Mouse (Mus musculus) left cerebral cortex, adult 2 months (tissue): ENCODE results near the gene Ddah1. TPM values are rescaled to one million over a fixed set of nuclear protein-coding genes. Genes with fewer than 3 reads are reported as not detected.
A peak's percentile ranks its signal among the peaks of the same experiment; 100 is the strongest.

Experiments
- DNase-seq, 2 experiments: peaks; one replicate each; pipeline ENCODE4 v3.0.0; 2021 to 2022; ENCODE audit warnings: low spot score in 2 of 2, mixed read lengths in 1 of 2; ENCODE audit errors: extremely low spot score in 1 of 2
- H3K27ac ChIP-seq: fragments of 200-600 bp; 2 replicates; pipeline ENCODE4 v1.8.1; 2022
- H3K4me3 ChIP-seq: fragments of 200-600 bp; 2 replicates; pipeline ENCODE4 v1.8.1; 2022
- CTCF ChIP-seq: fragments of 200-600 bp; IDR thresholded peaks from 2 replicates; pipeline ENCODE4 v1.8.1; 2022; ENCODE audit warnings: antibody characterized with exemption, mild to moderate bottlenecking, moderate library complexity
- intact Hi-C: fragments of 180-260 bp; cut with DNase I; formaldehyde crosslinking; loops from one replicate; pipeline ENCODE4 v1.15.1; 2025
- long read RNA-seq, 2 experiments: library from polyadenylated mRNA; stranded (forward); transcript quantifications; one replicate each; pipeline ENCODE4 v2.0.0; 2021; ENCODE audit warnings: borderline mapping rate in 2 of 2
- total RNA-seq, 2 experiments: library from RNA; stranded (reverse); gene quantifications; 2 replicates each; pipeline ENCODE4 v1.2.3; 2021

Ddah1 gene
- total RNA-seq = 10 to 100 TPM; 57.1 to 59.7 TPM
- long read RNA-seq, experiment 1, transcript Ddah1-201 (6 exons, 3,764 nt) = major isoform, 136 of 158 reads
- long read RNA-seq, experiment 1, partial matches to known transcripts = 13 of 158 reads
- long read RNA-seq, experiment 1, other reads (novel, unspliced or antisense) = 9 of 158 reads
- long read RNA-seq, experiment 2, transcript Ddah1-201 (6 exons, 3,764 nt) = major isoform, 114 of 123 reads
- long read RNA-seq, experiment 2, partial matches to known transcripts = 4 of 123 reads
- long read RNA-seq, experiment 2, other reads (novel, unspliced or antisense) = 5 of 123 reads

DNA sequence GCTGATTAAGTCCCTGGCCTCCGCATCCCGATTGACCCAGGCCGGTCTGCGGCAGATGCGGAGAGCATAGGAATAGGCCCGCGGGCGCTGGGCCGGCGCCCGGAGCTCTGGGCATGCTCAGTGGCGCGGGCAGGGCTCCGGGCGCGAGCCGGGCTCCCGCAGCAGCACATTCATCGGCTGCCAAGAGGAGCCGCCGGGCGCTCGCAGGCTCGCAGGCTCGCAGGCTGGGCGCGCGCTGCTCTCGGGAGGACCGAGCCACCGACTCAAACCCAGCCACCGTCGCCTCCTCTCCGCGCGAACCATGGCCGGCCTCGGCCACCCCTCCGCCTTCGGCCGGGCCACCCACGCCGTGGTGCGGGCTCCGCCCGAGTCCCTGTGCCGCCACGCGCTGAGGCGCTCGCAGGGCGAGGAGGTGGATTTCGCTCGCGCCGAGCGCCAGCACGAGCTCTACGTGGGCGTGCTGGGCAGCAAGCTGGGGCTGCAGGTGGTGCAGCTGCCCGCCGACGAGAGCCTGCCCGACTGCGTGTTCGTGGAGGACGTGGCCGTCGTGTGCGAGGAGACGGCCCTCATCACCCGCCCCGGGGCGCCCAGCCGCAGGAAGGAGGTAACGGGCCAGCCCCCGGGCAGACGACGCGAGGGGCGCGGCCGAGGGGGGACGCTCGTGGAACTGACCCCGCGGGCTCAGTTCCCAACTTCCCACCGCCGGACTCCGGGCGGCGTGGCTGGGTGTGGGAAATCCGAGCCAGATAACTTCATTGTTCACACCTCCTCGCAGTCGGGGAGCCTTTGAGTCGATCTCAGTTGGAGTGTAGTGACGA, at the start of gene Ddah1:
Gene Ddah1, plus strand, starts transcription at position 115 of the 818 bp plus-strand sequence.
- peak; percentile 68 to 76 for DNase-seq
- TF ChIP-seq CTCF = no peak
- Histone ChIP-seq H3K4me3 (peak within 1 kb of the TSS; percentile 77), H3K27ac (peak within 1 kb of the TSS; percentile 84)
- intact Hi-C loops = loop anchor here (2.0 kb wide), 1 partner anchor 106 kb away; no protein-coding TSS in a partner anchor

DNA sequence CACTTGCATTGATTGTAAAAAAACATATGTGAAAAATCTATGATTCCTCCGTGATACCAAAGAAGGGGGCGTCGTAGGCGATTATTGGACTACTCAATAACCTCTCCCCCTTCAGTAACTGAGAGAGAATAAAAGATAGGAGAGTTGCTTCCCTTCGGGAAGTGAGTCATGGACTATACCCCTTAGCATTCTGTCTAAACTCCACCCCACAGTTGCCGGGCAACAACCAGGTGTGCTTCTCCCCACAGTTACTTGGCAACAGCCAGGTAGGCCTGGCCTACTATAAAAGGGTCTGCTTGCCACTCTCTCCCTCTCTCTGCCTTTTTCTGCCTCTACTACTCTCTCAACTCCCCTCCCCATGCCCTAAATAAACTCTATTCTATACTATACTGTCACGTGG, 42.6 kb upstream of the Ddah1 start:
- TF ChIP-seq CTCF = no peak
- Histone ChIP-seq H3K27ac (no peak overlapping the region), H3K4me3 (no peak overlapping the region)
- intact Hi-C loops = no loop called here
- DNase-seq = no peak

DNA sequence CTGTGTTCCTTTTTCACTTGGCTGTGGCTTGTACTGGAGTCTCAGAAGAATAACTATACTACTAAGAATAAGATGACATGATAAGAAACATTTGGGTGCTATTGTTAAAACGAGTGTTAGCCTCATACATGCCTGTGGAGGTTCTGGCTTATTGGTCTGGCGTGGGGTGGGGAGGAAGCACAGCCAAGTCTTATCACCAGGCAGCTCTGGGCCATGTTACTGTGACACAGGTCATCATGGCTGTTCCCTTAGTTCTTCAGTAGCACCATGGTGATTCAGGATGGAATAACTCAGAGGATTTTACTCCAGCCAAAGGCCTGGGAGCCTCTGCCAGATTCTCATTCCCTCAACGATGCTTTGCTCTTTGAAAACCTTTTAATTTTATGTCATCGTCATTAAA, 38.8 kb upstream of the Ddah1 start:
- intact Hi-C loops = no loop called here
- H3K27ac ChIP-seq = no peak overlapping the region
- no peak for DNase-seq
- no peak overlapping the region for H3K4me3 ChIP-seq
- no peak for TF ChIP-seq CTCF

DNA sequence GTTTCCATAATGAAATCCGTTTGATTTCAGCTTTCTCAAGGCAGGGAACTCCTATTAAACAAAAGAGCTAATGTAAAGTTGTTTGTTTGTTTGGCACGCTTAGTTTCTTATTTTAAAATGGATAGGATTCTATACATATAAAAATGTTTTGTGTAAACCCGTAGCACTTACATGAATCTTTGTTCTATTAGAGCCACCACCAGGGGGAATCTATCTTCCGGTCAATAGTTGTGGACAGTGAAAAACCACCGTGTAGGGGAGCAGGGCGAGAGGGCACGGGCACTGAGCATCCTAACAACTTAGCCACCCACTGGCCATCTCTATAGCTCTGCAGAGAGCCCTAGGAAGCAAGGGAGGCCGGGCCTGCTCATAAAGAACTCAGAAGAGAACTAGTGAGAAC, 33.4 kb upstream of the Ddah1 start:
- DNase-seq = no peak
- Histone ChIP-seq H3K4me3 (no peak overlapping the region), H3K27ac (no peak overlapping the region)
- intact Hi-C loops = no loop called here
- peak; percentile 23 for TF ChIP-seq CTCF

DNA sequence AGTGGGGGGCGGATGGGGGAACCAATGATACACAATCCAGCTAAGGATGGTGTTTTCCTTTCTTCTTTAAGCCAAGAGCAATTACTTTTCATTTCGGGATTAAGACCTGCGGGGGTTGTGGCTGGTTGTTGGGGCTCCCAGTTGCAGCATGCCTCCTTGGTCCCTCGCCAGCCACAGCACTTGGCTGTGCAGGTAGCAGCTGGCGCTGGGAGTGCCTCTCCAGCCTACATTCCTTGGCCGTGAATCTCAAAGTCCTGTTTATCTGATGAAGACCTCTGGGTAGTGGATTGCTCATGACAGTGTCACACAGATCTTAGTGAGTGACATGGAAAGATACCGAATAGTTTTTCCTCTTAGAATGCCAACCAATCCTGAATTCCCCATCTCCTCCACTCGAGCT, 30.1 kb upstream of the Ddah1 start:
- no peak for TF ChIP-seq CTCF
- DNase-seq = no peak
- Histone ChIP-seq H3K4me3 (no peak overlapping the region), H3K27ac (no peak overlapping the region)
- intact Hi-C loops = no loop called here

DNA sequence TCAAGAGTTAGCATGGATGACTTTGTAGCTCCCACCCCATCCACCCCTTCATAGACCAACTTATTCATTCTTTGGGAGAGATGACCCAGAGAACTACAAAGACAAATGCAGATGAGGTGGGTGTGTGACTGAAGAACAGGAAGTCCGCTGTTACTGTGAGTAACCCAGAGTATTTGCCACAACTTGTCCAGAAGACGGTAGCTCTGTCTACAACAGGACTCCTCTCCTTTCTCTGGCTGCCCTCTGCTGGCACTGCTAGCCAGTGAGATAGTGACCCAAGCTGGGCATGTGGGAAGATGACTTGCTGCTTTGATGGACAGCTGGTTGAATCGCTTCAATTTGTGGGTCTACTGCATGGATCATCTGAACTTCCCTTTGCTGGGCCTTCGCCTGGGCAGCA, 28.9 kb upstream of the Ddah1 start:
- H3K4me3 ChIP-seq = no peak overlapping the region
- no peak for DNase-seq
- no peak overlapping the region for H3K27ac ChIP-seq
- intact Hi-C loops = no loop called here
- TF ChIP-seq CTCF = peak; percentile 43

DNA sequence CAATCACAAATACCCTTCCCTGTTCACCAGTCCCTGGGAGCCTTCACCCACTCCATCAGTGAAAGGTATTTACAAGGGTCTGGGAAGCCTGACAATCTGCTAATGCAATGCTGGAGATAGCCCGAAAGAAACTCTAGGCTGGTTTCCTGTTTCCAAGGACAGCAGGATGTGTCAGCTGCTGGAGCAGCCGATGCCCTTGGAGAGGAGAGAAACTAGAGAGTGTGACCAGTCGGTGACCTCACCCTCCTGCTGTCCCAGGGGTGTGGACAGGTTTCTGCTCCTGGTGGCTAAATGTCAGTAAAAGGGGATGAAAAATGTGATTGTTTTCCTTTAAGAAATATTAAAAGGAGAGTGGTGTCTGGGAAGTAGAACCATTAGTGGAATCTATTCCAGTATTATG, 28.4 kb upstream of the Ddah1 start:
- Histone ChIP-seq H3K4me3 (no peak overlapping the region), H3K27ac (no peak overlapping the region)
- no peak for DNase-seq
- no peak for TF ChIP-seq CTCF
- intact Hi-C loops = no loop called here

DNA sequence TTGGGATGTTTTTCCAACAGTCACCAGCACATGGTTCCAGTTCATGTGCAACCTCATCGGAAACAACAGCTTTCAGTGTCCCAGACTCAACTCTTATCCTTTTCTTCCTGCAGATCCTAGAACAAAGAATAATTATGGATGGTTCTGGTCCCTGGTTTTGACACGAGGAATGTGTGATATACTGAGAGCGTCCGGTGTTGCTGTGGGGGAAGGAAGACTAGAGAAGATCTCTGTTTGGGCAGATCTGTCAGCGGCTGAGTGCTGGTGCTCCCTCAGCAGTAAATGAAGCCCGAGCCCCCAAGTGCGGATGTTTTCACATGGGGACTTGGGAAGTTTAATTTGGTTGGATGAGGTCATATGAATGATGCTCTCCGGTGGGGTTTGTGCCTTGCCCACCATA, 23.6 kb upstream of the Ddah1 start:
- intact Hi-C loops = no loop called here
- DNase-seq = no peak

DNA sequence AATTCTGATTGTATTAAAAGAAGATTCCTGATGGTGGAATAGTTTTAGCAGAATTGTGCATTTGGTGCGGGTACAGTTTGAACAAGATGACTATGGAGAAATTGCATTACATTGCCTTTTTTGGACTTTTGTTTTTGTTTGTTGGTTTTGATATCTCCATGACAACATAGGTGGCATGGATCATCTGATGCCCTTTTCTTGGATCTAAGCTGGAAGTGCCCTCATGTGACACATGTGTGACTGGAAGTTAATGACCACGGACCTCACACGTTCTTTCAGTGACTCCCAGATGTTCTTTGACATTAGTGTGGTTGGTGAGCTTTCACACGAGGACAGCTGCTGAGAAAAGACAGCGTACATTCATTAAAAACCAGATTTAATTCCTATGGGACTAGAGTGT, 21.9 kb upstream of the Ddah1 start:
- no peak for DNase-seq
- no peak for TF ChIP-seq CTCF
- intact Hi-C loops = no loop called here
- Histone ChIP-seq H3K4me3 (no peak overlapping the region), H3K27ac (no peak overlapping the region)

More for the DNA sequence above, 23.6 kb upstream of the Ddah1 start:
- no peak overlapping the region for H3K27ac ChIP-seq
- H3K4me3 ChIP-seq = no peak overlapping the region
- no peak for TF ChIP-seq CTCF

DNA sequence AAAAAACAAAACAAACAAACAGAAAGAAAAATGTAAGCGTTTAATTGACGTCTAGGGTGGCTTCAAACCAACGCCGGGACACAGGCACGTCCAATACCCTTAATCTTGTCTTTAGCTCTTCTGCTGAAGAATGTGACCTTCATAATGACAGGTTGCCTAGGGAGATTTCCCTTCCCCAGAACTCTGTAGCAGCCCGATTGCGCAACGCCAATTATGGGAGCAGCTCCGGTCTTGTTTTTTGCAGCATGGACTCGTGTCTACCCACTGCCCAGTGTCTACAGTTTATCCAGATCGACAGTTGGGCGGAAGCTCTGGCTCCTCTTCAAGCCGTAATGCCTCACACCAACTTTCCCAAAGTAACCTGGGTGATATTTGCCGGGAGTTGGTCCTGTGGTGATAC, 19.8 kb upstream of the Ddah1 start:
- H3K27ac ChIP-seq = no peak overlapping the region
- intact Hi-C loops = no loop called here
- TF ChIP-seq CTCF = no peak
- no peak overlapping the region for H3K4me3 ChIP-seq
- no peak for DNase-seq

DNA sequence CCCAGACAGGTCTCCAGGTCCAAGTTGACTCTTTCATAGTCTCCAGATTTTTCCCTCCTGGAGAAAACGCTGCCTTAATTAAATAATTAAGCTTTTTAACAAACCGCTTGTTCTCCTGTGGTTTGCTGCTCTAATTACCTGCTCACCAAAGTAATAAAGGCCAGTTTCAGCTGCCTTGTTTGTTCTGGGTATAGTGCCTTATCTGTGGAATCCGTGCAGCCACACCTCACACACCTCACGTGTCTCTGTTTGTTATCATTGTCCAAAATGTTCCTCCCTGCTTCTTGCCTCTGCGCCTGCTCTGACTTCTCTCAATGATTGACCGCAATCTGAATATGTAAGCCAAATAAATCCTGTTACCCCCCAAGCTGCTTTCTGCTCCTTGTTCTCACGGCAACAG, 18.6 kb upstream of the Ddah1 start:
- no peak overlapping the region for H3K4me3 ChIP-seq
- no peak overlapping the region for H3K27ac ChIP-seq
- no peak for TF ChIP-seq CTCF
- DNase-seq = no peak
- intact Hi-C loops = no loop called here

DNA sequence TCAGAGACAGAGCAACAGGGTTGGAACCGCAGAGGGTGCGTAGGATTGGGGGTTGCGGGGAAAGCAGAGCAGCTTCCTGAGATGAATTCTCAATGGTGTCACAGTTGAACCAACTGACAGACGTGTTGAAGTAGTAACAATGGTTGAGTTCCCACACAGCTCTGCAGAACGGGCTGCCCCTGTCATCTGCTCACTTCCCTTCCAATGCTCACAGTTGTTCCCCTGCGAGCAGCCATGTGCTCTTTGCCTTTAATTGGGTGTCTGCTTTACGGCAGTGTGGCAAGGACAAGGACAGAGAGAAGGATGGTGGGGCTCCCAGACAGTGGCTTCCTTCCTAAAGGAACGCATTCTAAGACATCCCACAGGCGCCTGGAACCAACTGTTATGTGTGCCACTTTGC, 15.4 kb upstream of the Ddah1 start:
- DNase-seq = no peak
- intact Hi-C loops = no loop called here
- no peak overlapping the region for H3K4me3 ChIP-seq
- H3K27ac ChIP-seq = no peak overlapping the region
- TF ChIP-seq CTCF = no peak

DNA sequence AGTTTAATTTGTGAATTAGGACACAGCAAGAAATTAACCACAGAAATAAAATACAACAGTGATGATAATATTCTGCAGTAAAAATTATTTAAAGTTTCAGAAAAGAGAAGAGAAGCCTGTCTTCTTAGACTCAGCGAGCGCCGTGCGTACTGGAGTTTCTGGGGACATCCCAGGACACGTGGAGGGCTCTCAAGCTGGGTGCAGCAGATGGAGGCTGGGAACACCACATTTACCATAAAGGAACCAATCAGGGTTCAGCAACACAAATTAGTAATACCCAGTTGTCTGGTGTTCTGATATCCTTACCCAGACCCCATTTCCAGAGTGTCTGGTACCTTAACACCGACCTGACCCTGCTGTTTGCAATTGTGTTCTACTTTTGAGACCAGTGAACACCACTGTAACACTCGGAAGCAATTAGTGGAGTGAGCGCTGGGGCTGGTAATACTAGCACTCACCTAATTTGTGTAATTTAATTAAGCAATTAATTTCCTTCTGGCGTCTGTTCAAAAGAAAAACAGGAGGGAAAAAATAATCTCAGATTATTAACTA, 14.9 kb upstream of the Ddah1 start:
- Histone ChIP-seq H3K27ac (no peak overlapping the region), H3K4me3 (no peak overlapping the region)
- TF ChIP-seq CTCF = no peak
- DNase-seq = no peak
- intact Hi-C loops = no loop called here
